Mouse (Mus musculus) liver, embryonic 14.5 days (tissue): ENCODE results near the gene Tada2a. TPM values are rescaled to one million over a fixed set of nuclear protein-coding genes. Genes with fewer than 3 reads are reported as not detected.

Experiments
- ATAC-seq: fragments of 200-750 bp; cut with Nextera tagmentation; 2 replicates; pipeline ENCODE4 v1.8.0; 2017; ENCODE audit warnings: moderate number of reproducible peaks, mild to moderate bottlenecking, moderate library complexity; ENCODE audit not compliant: insufficient read depth
- DNase-seq, 3 experiments: peaks; one replicate each; pipeline ENCODE4 v3.0.0-alpha.2; 2012 to 2013; ENCODE audit warnings: low read depth in 3 of 3, low spot score in 3 of 3
- H3K27ac ChIP-seq: fragments of 300-500 bp; sonication (generic); 2 replicates; pipeline ENCODE4 v1.5.1; 2014; ENCODE audit warnings: moderate library complexity, mild to moderate bottlenecking, control low read depth, inconsistent platforms
- H3K27me3 ChIP-seq: fragments of 300-500 bp; sonication (generic); 2 replicates; pipeline ENCODE4 v1.6.1; 2014; ENCODE audit warnings: mild to moderate bottlenecking, low read length, moderate library complexity; ENCODE audit not compliant: control insufficient read depth, insufficient read depth
- H3K36me3 ChIP-seq: fragments of 300-500 bp; sonication (generic); replicated peaks from 2 replicates; pipeline ENCODE4 v1.6.1; 2014; ENCODE audit warnings: low read depth; ENCODE audit not compliant: control insufficient read depth, insufficient read depth
- H3K4me1 ChIP-seq, 2 experiments: fragments of 200-500 bp in 1 of 2; fragments of 300-500 bp in 1 of 2; sonication (generic) in 1 of 2; replicated peaks; 2 replicates each; pipeline ENCODE4 v1.6.1; 2012 to 2014; ENCODE audit warnings: antibody characterized with exemption in 1 of 2, inconsistent platforms in 1 of 2, low read length in 1 of 2; ENCODE audit not compliant: control insufficient read depth in 2 of 2, insufficient read depth in 2 of 2
- H3K4me2 ChIP-seq: fragments of 300-500 bp; sonication (generic); 2 replicates; pipeline ENCODE4 v1.6.1; 2014; ENCODE audit warnings: low read depth, mild to moderate bottlenecking, control low read depth, moderate library complexity
- H3K4me3 ChIP-seq, 2 experiments: fragments of 200-500 bp in 1 of 2; fragments of 300-500 bp in 1 of 2; sonication (generic) in 1 of 2; 2 replicates each; pipeline ENCODE4 v1.5.1; 2012 to 2014; ENCODE audit warnings: low read depth in 2 of 2, low read length in 2 of 2, mild to moderate bottlenecking in 2 of 2, control low read depth in 1 of 2, inconsistent platforms in 1 of 2, moderate library complexity in 1 of 2; ENCODE audit not compliant: insufficient read depth in 1 of 2
- H3K9ac ChIP-seq: fragments of 300-500 bp; sonication (generic); replicated peaks from 2 replicates; pipeline ENCODE4 v1.6.1; 2014; ENCODE audit warnings: mild to moderate bottlenecking, control low read depth, moderate library complexity
- H3K9me3 ChIP-seq: fragments of 300-500 bp; sonication (generic); 2 replicates; pipeline ENCODE4 v1.6.1; 2016; ENCODE audit warnings: low read length, mixed read lengths; ENCODE audit not compliant: control insufficient read depth
- CTCF ChIP-seq: IDR thresholded peaks from 2 replicates; pipeline ENCODE4 v1.5.1; 2016; ENCODE audit warnings: antibody characterized with exemption, low read depth, control low read depth
- EP300 ChIP-seq: IDR thresholded peaks from 2 replicates; pipeline ENCODE4 v1.6.1; 2016; ENCODE audit warnings: antibody characterized with exemption, low read depth
- WGBS: fragments of 180-500 bp; shearing (Covaris S2); extraction: QIAGEN DNeasy Blood & Tissue Kit; methylation state at CpG from one replicate; pipeline ENCODE4 v1.1.7; 2014; ENCODE audit not compliant: insufficient replicate concordance; 5-methylcytosine and 5-hydroxymethylcytosine counted together
- polyA plus RNA-seq, 2 experiments: library from polyadenylated mRNA; depleted of rRNA in 1 of 2; stranded (reverse) in 1 of 2; unstranded in 1 of 2; fragments of >200 nt; fragmentation: Nextera tagmentation in 1 of 2; extraction: Ambion mirVana in 1 of 2; gene quantifications; 2 replicates each; pipeline versions ENCODE4 v1.2.1 to v1.2.3; 2012 to 2014

The Tada2a gene
- polyA plus RNA-seq, 2 experiments = 9.0 to 9.6 TPM

GRCm38 (mm10) chr11:84146081-84146480 is 16.7 kb upstream of the Tada2a start:
- Histone ChIP-seq H3K36me3 (no peaks in the 10 kb centered on the region), H3K9ac (no peak overlapping the region), H3K27me3 (no peaks in the 10 kb centered on the region), H3K4me3 (no peak overlapping the region), H3K9me3 (no peaks in the 10 kb centered on the region), H3K4me2 (no peak overlapping the region), H3K4me1 (peaks cover 0 to 4% of the 10 kb centered on the region in 2 experiments; a peak in 1 of 4 replicates), H3K27ac (no peak overlapping the region)
- 57% methylated on average over 3 of the region's 3 CpGs for WGBS
- TF ChIP-seq CTCF = no peak
- no peak for TF ChIP-seq EP300
- no peak for DNase-seq
- no peak for ATAC-seq

GRCm38 (mm10) chr11:84145201-84145798 is 15.9 kb upstream of the Tada2a start:
- Histone ChIP-seq H3K36me3 (no peaks in the 10 kb centered on the region), H3K9me3 (no peaks in the 10 kb centered on the region), H3K4me2 (no peak overlapping the region), H3K9ac (no peak overlapping the region), H3K4me3 (no peak overlapping the region), H3K4me1 (peaks cover 0 to 4% of the 10 kb centered on the region in 2 experiments; a peak in 1 of 4 replicates), H3K27ac (no peak overlapping the region), H3K27me3 (no peaks in the 10 kb centered on the region)
- 51% methylated on average over 10 of the region's 10 CpGs for WGBS
- TF ChIP-seq CTCF (no peak), EP300 (no peak)
- ATAC-seq (no peak), DNase-seq (no peak)

GRCm38 (mm10) chr11:84141752-84142151 is 12.4 kb upstream of the Tada2a start:
- Histone ChIP-seq H3K27me3 (no peaks in the 10 kb centered on the region), H3K9ac (no peak overlapping the region), H3K4me2 (no peak overlapping the region), H3K9me3 (no peaks in the 10 kb centered on the region), H3K4me3 (no peak overlapping the region), H3K27ac (no peak overlapping the region), H3K4me1 (no peaks in the 10 kb centered on the region; a peak in 2 of 4 replicates), H3K36me3 (no peaks in the 10 kb centered on the region)
- WGBS = 30% methylated on average over 2 of the region's 2 CpGs
- ATAC-seq (no peak), DNase-seq (peak; percentile 49 to 52 (median 51))
- TF ChIP-seq EP300 (no peak), CTCF (peak; percentile 74)

GRCm38 (mm10) chr11:84136453-84136852 is 7.1 kb upstream of the Tada2a start:
- TF ChIP-seq CTCF (no peak), EP300 (no peak)
- no peaks in the 10 kb centered on the region for H3K9me3 ChIP-seq
- no peak for ATAC-seq
- H3K27ac ChIP-seq = no peak overlapping the region
- H3K4me1 ChIP-seq = no peaks in the 10 kb centered on the region; a peak in 1 of 4 replicates
- no peak overlapping the region for H3K9ac ChIP-seq
- DNase-seq = no peak
- H3K27me3 ChIP-seq = no peaks in the 10 kb centered on the region
- H3K36me3 ChIP-seq = no peaks in the 10 kb centered on the region
- WGBS = 60% methylated on average over 3 of the region's 3 CpGs
- H3K4me3 ChIP-seq = no peak overlapping the region
- H3K4me2 ChIP-seq = no peak overlapping the region

GRCm38 (mm10) chr11:84134331-84134860 is 5.0 kb upstream of the Tada2a start:
- TF ChIP-seq CTCF = peak; percentile 47; the same call in 1 of the 2 replicates
- TF ChIP-seq EP300 = no peak

More at GRCm38 (mm10) chr11:84134331-84134860, 5.0 kb upstream of the Tada2a start:
- Histone ChIP-seq H3K9ac (no peak overlapping the region), H3K4me2 (no peak overlapping the region), H3K27ac (no peak overlapping the region), H3K27me3 (no peaks in the 10 kb centered on the region; the same call in 1 of the 2 replicates), H3K4me1 (no peaks in the 10 kb centered on the region; a peak in 1 of 4 replicates), H3K36me3 (no peaks in the 10 kb centered on the region), H3K9me3 (no peaks in the 10 kb centered on the region), H3K4me3 (no peak overlapping the region)
- WGBS = 76% methylated on average over 2 of the region's 2 CpGs
- DNase-seq (no peak), ATAC-seq (no peak)
